Mouse (Mus musculus) embryonic facial prominence, embryonic 11.5 days (tissue): ENCODE results near the gene Fis1. TPM values are rescaled to one million over a fixed set of nuclear protein-coding genes. Genes with fewer than 3 reads are reported as not detected.

Source experiments
- ATAC-seq: fragments of 200-750 bp; cut with Nextera tagmentation; replicated peaks from 2 replicates; pipeline ENCODE4 v1.8.0; 2017; ENCODE audit warnings: low read depth; ENCODE audit not compliant: insufficient number of reproducible peaks, low FRiP score, low TSS enrichment
- DNase-seq: peaks from one replicate; pipeline ENCODE4 v3.0.0-alpha.2; 2015; ENCODE audit warnings: low spot score
- H3K27ac ChIP-seq: fragments of 300-500 bp; sonication (generic); replicated peaks from 2 replicates; pipeline ENCODE4 v1.5.1; 2014; ENCODE audit warnings: mild to moderate bottlenecking, low read depth, low read length, control low read depth
- H3K27me3 ChIP-seq: fragments of 300-500 bp; sonication (generic); 2 replicates; pipeline ENCODE4 v1.6.1; 2014; ENCODE audit warnings: mild to moderate bottlenecking, low read length, moderate library complexity, mixed read lengths; ENCODE audit not compliant: control insufficient read depth, insufficient read depth
- H3K36me3 ChIP-seq: fragments of 300-500 bp; sonication (generic); replicated peaks from 2 replicates; pipeline ENCODE4 v1.6.1; 2014; ENCODE audit warnings: low read depth, mild to moderate bottlenecking, low read length, moderate library complexity, mixed read lengths; ENCODE audit not compliant: control insufficient read depth, insufficient read depth
- H3K4me1 ChIP-seq: fragments of 300-500 bp; sonication (generic); 2 replicates; pipeline ENCODE4 v1.6.1; 2014; ENCODE audit warnings: low read length, mixed read lengths; ENCODE audit not compliant: control insufficient read depth, insufficient read depth
- H3K4me2 ChIP-seq: fragments of 300-500 bp; sonication (generic); 2 replicates; pipeline ENCODE4 v1.6.1; 2014; ENCODE audit warnings: low read depth, mild to moderate bottlenecking, control low read depth, low read length, moderate library complexity
- H3K4me3 ChIP-seq: fragments of 300-500 bp; sonication (generic); 2 replicates; pipeline ENCODE4 v1.5.1; 2014; ENCODE audit warnings: low read depth, low read length, control low read depth
- H3K9ac ChIP-seq: fragments of 300-500 bp; sonication (generic); replicated peaks from 2 replicates; pipeline ENCODE4 v1.6.1; 2014; ENCODE audit warnings: mild to moderate bottlenecking, control low read depth, low read length
- H3K9me3 ChIP-seq: fragments of 300-500 bp; sonication (generic); replicated peaks from 2 replicates; pipeline ENCODE4 v1.6.1; 2016; ENCODE audit warnings: mild to moderate bottlenecking, low read length, inconsistent platforms, mixed read lengths; ENCODE audit not compliant: control insufficient read depth
- WGBS: fragments of 180-500 bp; shearing (Covaris S2); extraction: QIAGEN DNeasy Blood & Tissue Kit; methylation state at CpG from one replicate; pipeline ENCODE4 v1.1.7; 2014; 5-methylcytosine and 5-hydroxymethylcytosine counted together
- polyA plus RNA-seq: library from polyadenylated mRNA; unstranded; fragments of >200 nt; fragmentation: Nextera tagmentation; extraction: Ambion mirVana; gene quantifications from 2 replicates; pipeline ENCODE4 v1.2.1, GENCODE M21; 2014

The Fis1 gene
- polyA plus RNA-seq, 1 experiment from 2014 or later, result 298 TPM

DNA sequence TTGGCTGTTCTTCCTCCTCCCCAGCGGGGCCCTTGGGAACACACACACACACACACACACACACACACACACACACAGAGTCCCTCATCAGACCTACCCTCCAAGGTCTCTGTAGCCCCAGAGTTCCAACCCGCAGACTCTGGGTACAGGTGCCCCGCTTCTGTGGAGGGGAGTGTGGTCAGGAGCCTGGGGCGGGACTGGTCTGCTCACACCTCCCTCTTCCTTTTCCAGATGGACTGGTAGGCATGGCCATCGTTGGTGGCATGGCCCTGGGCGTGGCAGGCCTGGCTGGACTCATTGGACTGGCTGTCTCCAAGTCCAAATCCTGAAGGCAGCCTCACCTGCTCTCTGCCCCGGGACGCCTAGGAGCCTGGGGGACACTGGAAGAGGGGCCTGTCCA is 12.6 kb downstream of the Fis1 start:
- Histone ChIP-seq H3K36me3 (peaks cover 8% of the 10 kb centered on the region), H3K4me2 (no peak overlapping the region), H3K4me1 (no peaks in the 10 kb centered on the region), H3K27me3 (no peaks in the 10 kb centered on the region), H3K4me3 (no peak overlapping the region), H3K9me3 (no peaks in the 10 kb centered on the region), H3K27ac (no peak overlapping the region), H3K9ac (no peak overlapping the region)
- 92% methylated on average over 8 of the region's 8 CpGs for WGBS
- DNase-seq, result no peak
- ATAC-seq, result no peak

DNA sequence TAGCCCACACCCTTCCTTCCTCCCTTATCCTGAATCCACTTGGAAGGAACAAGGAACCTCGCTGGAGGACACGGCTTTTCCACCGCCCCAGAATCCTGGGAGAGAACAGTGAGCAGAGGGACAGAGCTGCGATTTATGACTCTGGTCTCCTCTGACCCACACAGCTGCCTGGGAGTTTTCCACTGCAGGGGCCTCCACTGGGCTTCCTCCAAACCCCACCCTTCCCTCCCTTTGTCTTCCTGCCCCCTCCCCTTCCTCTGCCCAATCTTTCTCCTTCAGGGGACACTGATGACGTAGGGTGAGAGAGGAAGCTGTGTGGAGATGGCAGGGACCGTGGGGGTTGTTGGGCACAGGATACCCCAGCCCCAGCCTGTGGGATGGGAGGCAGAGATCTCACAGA is 13.3 kb downstream of the Fis1 start, which contains the start of gene Cldn15:
Gene Cldn15 (plus strand): TSS at position 286 of the 400 bp plus-strand sequence.
- DNase-seq (no peak), ATAC-seq (no peak)
- no peak within 1 kb of the TSS; the same call in 1 of the 2 replicates for H3K9ac ChIP-seq
- H3K27ac ChIP-seq, result no peak within 1 kb of the TSS
- peaks cover 8% of the 10 kb centered on the region for H3K36me3 ChIP-seq
- H3K4me1 ChIP-seq, result no peaks in the 10 kb centered on the region
- H3K27me3 ChIP-seq, result no peaks in the 10 kb centered on the region
- H3K9me3 ChIP-seq, result no peaks in the 10 kb centered on the region
- H3K4me3 ChIP-seq, result no peak within 1 kb of the TSS
- 70% methylated on average over 6 of the region's 6 CpGs for WGBS
- H3K4me2 ChIP-seq, result no peak within 1 kb of the TSS

DNA sequence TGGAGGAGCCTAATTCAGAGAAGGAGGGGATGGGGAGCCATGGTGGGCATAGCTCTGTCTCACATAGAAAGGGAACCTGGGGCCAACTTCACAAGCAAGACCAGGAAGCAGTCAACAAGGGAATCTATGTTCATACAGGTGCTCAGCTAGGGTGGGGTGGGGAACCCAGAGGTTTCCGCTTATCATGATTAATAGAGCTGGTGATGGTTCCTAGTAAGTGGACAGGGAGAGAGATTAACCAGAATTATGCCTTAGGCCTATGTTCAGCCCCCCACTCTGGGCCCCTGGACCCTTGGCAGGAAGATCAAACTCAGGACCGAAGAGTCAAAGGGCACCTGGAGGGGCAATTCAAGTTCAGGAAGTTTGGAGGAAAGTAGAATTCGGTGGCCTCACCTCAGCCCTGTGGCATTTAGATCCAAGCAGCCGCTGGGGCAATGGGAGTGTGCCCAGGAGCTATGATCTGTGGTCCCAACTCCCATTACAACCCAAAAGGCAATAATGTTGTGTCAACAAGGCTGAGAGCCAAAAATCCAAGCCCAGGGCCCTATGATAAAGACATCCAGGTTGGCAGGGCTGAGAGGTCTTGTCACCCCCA is 13.9 kb downstream of the Fis1 start:
- no peaks in the 10 kb centered on the region for H3K9me3 ChIP-seq
- no peak overlapping the region for H3K27ac ChIP-seq
- no peak overlapping the region for H3K4me2 ChIP-seq
- H3K4me3 ChIP-seq, result no peak overlapping the region
- ATAC-seq (no peak), DNase-seq (no peak)
- WGBS, result 88% methylated on average over 4 of the region's 4 CpGs
- no peaks in the 10 kb centered on the region for H3K4me1 ChIP-seq
- peaks cover 8% of the 10 kb centered on the region for H3K36me3 ChIP-seq
- no peak overlapping the region for H3K9ac ChIP-seq
- no peaks in the 10 kb centered on the region for H3K27me3 ChIP-seq

DNA sequence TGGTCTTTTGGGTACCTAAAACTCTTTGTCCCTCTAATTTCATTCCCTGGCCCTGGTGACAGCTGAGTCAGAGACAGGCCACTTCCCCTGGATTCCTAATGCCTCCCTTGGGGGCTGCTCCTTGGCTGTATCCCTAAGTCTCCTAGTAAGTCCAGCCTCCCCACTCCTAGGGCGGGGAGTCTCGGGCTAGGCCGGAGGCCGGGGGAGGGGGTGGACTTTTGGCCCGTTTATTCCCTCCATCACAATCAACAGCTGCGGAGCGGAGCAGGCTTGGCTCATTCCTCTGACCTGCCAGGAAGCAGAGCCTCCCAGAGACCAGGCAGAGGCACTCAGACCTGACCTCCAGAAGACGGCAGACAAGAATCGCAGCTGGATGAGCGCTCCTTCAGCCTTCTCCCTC is 14.5 kb downstream of the Fis1 start:
- ATAC-seq (no peak), DNase-seq (no peak)
- Histone ChIP-seq H3K36me3 (peaks cover 8% of the 10 kb centered on the region), H3K27me3 (no peaks in the 10 kb centered on the region), H3K4me3 (no peak overlapping the region), H3K27ac (no peak overlapping the region), H3K4me1 (no peaks in the 10 kb centered on the region), H3K4me2 (no peak overlapping the region), H3K9me3 (no peaks in the 10 kb centered on the region), H3K9ac (no peak overlapping the region)
- WGBS, result 75% methylated on average over 10 of the region's 10 CpGs

DNA sequence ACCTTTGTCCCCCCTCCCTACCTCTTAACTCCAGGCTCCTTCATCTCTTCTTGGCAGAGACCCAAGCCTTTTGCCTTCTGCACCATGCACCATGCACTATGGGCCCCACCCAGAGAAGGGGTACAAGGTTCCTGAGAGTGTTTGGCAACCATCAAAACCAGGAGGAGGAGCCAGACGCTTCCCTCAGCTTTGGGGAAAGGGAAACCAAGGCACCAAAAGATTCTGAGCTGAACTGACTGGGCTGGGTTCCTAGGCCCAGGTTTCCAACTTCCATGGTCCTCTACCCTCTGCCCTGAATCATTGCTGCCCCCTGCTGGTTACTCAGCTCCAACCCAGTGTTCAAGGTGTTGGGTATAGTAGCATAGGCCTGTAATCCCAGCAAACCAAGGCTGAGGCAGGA is 17.6 kb downstream of the Fis1 start:
- Histone ChIP-seq H3K4me2 (no peak overlapping the region), H3K4me3 (no peak overlapping the region), H3K4me1 (no peaks in the 10 kb centered on the region), H3K36me3 (peaks cover 7% of the 10 kb centered on the region), H3K9ac (no peak overlapping the region), H3K27ac (no peak overlapping the region), H3K27me3 (no peaks in the 10 kb centered on the region), H3K9me3 (no peaks in the 10 kb centered on the region)
- DNase-seq, result peak; percentile 57
- ATAC-seq, result no peak
- WGBS, result 52% methylated on average over 1 of the region's 1 CpGs

DNA sequence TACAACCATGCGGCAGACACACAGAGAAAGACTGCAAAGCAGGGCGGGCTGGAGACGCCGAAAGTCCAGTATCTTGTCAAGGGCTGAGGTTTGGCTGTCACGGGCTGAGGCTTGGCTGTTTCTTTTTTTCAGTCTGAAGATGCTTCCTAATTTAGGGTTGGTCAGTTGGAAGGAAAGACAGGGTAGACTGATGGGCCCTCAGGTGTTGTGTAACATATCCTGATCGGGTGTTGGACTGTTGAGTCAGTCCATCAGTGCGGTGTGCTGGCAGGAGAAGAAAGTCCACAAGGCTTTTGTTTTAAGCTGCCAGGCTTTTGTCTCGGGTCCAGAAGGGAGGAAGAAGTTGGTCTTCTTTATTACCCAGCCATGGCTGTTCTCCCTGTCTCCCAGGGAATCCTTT is 20.6 kb downstream of the Fis1 start:
- H3K27ac ChIP-seq, result no peak overlapping the region
- no peaks in the 10 kb centered on the region for H3K36me3 ChIP-seq
- no peak for DNase-seq
- WGBS, result 82% methylated on average over 8 of the region's 8 CpGs
- H3K4me2 ChIP-seq, result no peak overlapping the region
- H3K9ac ChIP-seq, result no peak overlapping the region
- no peak overlapping the region for H3K4me3 ChIP-seq
- H3K27me3 ChIP-seq, result no peaks in the 10 kb centered on the region
- H3K4me1 ChIP-seq, result no peaks in the 10 kb centered on the region
- no peaks in the 10 kb centered on the region for H3K9me3 ChIP-seq
- ATAC-seq, result no peak

DNA sequence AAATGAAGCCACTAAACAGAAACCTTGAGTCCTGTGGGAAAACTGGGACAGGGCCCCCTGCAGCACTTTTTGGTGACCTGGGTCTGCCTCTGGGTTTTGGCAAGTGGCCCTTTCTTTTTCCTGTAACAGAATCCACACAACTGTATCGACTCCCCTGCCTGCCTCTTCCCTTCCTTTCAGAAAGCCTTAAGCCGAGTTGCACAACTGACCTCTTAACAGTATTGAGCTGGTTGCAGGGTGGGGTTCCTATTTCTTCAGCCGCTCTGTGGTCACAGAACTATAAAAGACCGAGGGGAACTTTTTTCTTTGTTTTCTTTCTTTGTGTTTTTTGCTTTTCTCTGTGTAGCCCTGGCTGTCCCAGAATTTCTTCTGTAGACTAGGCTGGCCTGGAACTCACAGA is 24.7 kb downstream of the Fis1 start:
- H3K9ac ChIP-seq, result no peak overlapping the region
- WGBS, result 74% methylated on average over 4 of the region's 4 CpGs
- no peaks in the 10 kb centered on the region for H3K9me3 ChIP-seq
- H3K4me2 ChIP-seq, result no peak overlapping the region
- no peaks in the 10 kb centered on the region for H3K27me3 ChIP-seq
- H3K4me3 ChIP-seq, result no peak overlapping the region
- H3K27ac ChIP-seq, result no peak overlapping the region
- DNase-seq, result no peak
- H3K4me1 ChIP-seq, result no peaks in the 10 kb centered on the region
- ATAC-seq, result no peak
- no peaks in the 10 kb centered on the region for H3K36me3 ChIP-seq

DNA sequence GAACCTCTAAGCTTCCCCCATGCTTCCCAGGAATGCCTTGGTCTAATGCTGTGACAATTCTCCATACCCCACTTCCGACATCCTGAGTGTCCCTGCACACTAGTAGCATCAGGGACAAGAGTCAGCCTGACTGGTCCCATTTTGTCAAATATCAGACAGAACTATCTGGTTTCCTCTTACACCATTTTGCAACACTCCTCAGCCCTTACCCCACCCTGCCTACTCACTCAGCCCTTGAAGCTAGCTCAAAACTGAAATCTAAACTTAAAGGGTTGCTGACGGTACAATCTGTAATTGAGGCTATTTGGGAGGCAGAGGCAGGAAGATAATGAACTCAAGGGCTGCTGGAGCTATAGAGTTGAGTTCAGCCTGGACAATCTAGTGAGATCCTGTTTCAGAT is 26.7 kb downstream of the Fis1 start:
- Histone ChIP-seq H3K36me3 (no peaks in the 10 kb centered on the region), H3K9me3 (no peaks in the 10 kb centered on the region), H3K4me1 (no peaks in the 10 kb centered on the region), H3K9ac (no peak overlapping the region), H3K27ac (no peak overlapping the region), H3K4me3 (no peak overlapping the region), H3K27me3 (no peaks in the 10 kb centered on the region), H3K4me2 (no peak overlapping the region)
- WGBS, result 57% methylated on average over 2 of the region's 2 CpGs
- ATAC-seq (no peak), DNase-seq (no peak)
